Mouse (Mus musculus): ENCODE results near the gene D11Wsu47e. TPM values are rescaled to one million over a fixed set of nuclear protein-coding genes. Genes with fewer than 3 reads are reported as not detected.

The D11Wsu47e gene
- polyA plus RNA-seq, 1 experiment from 2014 or later: 20.6 TPM

DNA sequence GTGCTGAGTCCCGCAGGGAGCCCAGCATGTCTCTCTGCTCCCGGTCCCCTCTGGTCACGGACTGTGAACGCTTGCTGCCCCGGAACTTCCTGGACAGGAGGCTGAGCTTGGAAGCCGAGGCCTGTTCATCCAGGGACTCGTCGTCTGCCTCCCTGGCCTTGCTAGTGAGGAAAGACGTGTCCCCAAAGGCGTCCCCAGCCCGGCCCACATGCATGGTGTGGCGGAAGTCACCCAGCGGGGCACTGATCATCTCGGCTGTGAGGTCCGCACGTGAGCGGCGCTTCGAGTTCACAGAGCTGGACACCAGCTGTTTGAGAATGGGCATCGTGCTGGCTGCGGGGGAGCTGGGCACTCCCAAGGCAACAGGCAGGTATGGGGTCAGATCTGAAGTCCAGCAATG is 45.0 kb downstream of the D11Wsu47e start:
- Histone ChIP-seq H3K36me3 (ENCODE audit: poor library complexity, severe bottlenecking) (peaks cover 66% of the 10 kb centered on the region), H3K9ac (no peak overlapping the region), H3K4me3 (no peak overlapping the region), H3K27me3 (no peaks in the 10 kb centered on the region), H3K9me3 (replicated peaks) (no peaks in the 10 kb centered on the region), H3K4me2 (no peak overlapping the region), H3K4me1 (peaks cover 68% of the 10 kb centered on the region), H3K27ac (no peak overlapping the region)
- WGBS: 86% methylated on average over 21 of the region's 21 CpGs
- ATAC-seq: no peak

GRCm38 (mm10) chr11:113729917-113730316 is 45.7 kb downstream of the D11Wsu47e start:
- 73% methylated on average over 8 of the region's 8 CpGs for WGBS
- H3K27me3 ChIP-seq: no peaks in the 10 kb centered on the region
- H3K9ac ChIP-seq: no peak overlapping the region
- H3K9me3 ChIP-seq (replicated peaks): no peaks in the 10 kb centered on the region
- no peak for ATAC-seq
- H3K27ac ChIP-seq: no peak overlapping the region
- H3K4me2 ChIP-seq: no peak overlapping the region
- H3K4me3 ChIP-seq: no peak overlapping the region
- H3K36me3 ChIP-seq (ENCODE audit: poor library complexity, severe bottlenecking): peaks cover 60% of the 10 kb centered on the region
- H3K4me1 ChIP-seq: peaks cover 72% of the 10 kb centered on the region

DNA sequence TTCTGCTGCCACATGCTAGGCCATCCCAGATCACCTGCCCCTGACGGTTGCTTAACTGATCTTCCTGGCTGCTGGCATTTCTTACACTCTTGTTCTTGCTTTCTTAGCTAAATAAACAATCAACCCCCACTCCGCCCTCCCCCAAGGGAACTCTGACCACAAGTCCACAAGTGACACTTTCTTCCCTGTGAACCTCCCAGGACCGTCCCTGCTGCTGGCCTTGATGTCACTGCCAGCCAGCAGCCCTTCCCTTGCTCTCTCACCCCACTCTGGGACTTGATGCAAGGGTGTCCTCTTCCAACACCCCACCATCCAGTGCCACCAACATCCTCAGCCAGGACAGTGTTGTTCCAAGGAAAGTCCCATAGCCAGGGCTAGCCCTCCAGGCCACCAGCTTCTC is 46.7 kb downstream of the D11Wsu47e start:
- peaks cover 69% of the 10 kb centered on the region for H3K4me1 ChIP-seq
- H3K9ac ChIP-seq: peak overlapping the region; percentile 4; the same call in 1 of the 2 replicates
- ATAC-seq: no peak
- H3K27ac ChIP-seq: no peak overlapping the region
- peaks cover 50% of the 10 kb centered on the region for H3K36me3 ChIP-seq (ENCODE audit: poor library complexity, severe bottlenecking)
- no peak overlapping the region for H3K4me3 ChIP-seq
- H3K4me2 ChIP-seq: no peak overlapping the region
- no peaks in the 10 kb centered on the region for H3K27me3 ChIP-seq
- no peaks in the 10 kb centered on the region for H3K9me3 ChIP-seq (replicated peaks)
- WGBS: 76% methylated on average over 3 of the region's 3 CpGs

DNA sequence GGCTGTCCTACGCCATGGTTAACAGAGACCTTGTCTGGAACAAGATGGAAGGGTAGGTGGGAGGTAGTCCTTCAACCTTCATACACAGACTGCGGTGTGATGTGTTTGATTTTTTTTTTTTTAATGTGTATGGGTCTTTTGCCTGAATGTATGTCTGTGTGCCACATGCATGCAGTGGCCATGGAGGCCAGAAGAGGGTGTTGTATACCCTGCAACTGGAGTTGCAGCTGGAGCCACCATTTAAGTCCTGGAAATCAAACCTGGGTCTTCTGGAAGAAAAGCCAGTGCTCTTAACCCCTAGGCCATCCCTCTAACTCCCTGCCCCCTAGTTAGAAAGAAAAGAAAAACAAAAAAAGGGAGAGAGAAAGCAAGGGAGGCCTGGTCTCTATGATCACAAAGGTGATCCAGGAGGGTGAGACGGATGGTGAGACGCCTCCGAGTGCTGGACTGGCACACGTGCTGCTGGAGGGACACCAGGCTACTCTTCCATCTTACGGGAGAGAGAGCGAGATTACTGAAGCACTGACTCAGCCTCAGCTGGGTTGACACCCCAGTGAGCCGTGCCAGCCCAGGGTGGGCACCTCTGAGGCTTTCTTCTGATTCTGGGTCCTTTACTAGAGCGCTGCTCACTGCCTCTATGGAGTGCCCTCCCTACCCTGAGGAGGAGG is 47.9 kb downstream of the D11Wsu47e start:
- 96% methylated on average over 10 of the region's 10 CpGs for WGBS
- H3K27me3 ChIP-seq: no peaks in the 10 kb centered on the region
- H3K4me2 ChIP-seq: no peak overlapping the region
- peaks cover 38% of the 10 kb centered on the region for H3K36me3 ChIP-seq (ENCODE audit: poor library complexity, severe bottlenecking)
- no peak overlapping the region for H3K27ac ChIP-seq
- no peaks in the 10 kb centered on the region for H3K9me3 ChIP-seq (replicated peaks)
- H3K9ac ChIP-seq: no peak overlapping the region
- H3K4me1 ChIP-seq: peaks cover 64% of the 10 kb centered on the region
- no peak overlapping the region for H3K4me3 ChIP-seq
- ATAC-seq: no peak

- ATAC-seq: no peak
- H3K4me1 ChIP-seq: peaks cover 64% of the 10 kb centered on the region
- no peak overlapping the region for H3K4me3 ChIP-seq
- no peak overlapping the region for H3K9ac ChIP-seq
- H3K27me3 ChIP-seq: no peaks in the 10 kb centered on the region
- H3K27ac ChIP-seq: no peak overlapping the region
- no peak overlapping the region for H3K4me2 ChIP-seq
- WGBS: 57% methylated on average over 6 of the region's 6 CpGs
- peaks cover 25% of the 10 kb centered on the region for H3K36me3 ChIP-seq (ENCODE audit: poor library complexity, severe bottlenecking)
- H3K9me3 ChIP-seq (replicated peaks): no peaks in the 10 kb centered on the region
These were observed 49.6 kb downstream of the D11Wsu47e start for GRCm38 (mm10) chr11:113733631-113734364.

- Histone ChIP-seq H3K4me2 (no peak overlapping the region), H3K4me3 (no peak overlapping the region), H3K4me1 (peaks cover 70% of the 10 kb centered on the region), H3K9me3 (replicated peaks) (no peaks in the 10 kb centered on the region), H3K27ac (no peak overlapping the region), H3K9ac (no peak overlapping the region), H3K36me3 (ENCODE audit: poor library complexity, severe bottlenecking) (peaks cover 15% of the 10 kb centered on the region; the same call in 1 of the 2 replicates), H3K27me3 (no peaks in the 10 kb centered on the region)
- no peak for ATAC-seq
- WGBS: 75% methylated on average over 6 of the region's 6 CpGs
These were observed 50.9 kb downstream of the D11Wsu47e start for GRCm38 (mm10) chr11:113735151-113735550.

DNA sequence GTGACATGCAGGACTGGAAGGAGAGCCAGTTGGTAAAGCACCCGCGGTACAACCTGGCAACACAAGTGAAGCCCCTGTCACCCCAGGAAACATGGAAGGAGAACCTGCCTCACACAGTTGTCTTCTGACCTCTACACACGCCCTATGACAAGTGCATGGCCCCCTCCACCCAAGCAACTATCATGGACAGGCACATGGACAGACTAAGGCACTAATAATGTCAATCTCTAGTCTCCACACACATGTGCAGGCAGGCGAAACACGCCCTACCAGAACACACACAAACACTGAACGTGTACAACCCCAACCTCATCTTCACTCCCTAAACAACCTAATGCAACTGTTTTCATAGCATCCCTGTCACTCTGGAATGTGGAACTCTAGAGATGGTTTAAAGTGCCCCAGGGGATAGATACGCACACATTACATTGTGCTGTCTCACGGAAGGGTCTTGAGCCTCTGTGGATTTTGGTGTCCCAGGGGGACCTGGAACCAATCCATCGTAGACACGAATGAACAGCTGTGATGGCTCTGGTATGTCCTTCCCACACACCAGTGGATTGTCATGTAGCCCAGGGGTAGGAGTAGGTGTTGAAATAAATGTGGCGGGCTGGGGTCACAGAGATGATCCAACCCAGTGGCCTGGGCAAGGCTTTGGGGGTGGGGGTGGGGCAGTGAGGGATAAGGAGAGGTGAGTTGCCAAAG is 52.8 kb downstream of the D11Wsu47e start:
- no peak overlapping the region for H3K4me2 ChIP-seq
- H3K9ac ChIP-seq: no peak overlapping the region
- 88% methylated on average over 11 of the region's 11 CpGs for WGBS
- H3K9me3 ChIP-seq (replicated peaks): no peaks in the 10 kb centered on the region
- no peak overlapping the region for H3K4me3 ChIP-seq
- ATAC-seq: no peak
- peaks cover 57% of the 10 kb centered on the region for H3K4me1 ChIP-seq
- no peaks in the 10 kb centered on the region for H3K27me3 ChIP-seq
- no peak overlapping the region for H3K27ac ChIP-seq
- peaks cover 23% of the 10 kb centered on the region for H3K36me3 ChIP-seq (ENCODE audit: poor library complexity, severe bottlenecking)

GRCm38 (mm10) chr11:113737553-113737854 is 53.3 kb downstream of the D11Wsu47e start:
- Histone ChIP-seq H3K27me3 (no peaks in the 10 kb centered on the region), H3K4me2 (no peak overlapping the region), H3K36me3 (ENCODE audit: poor library complexity, severe bottlenecking) (peaks cover 23% of the 10 kb centered on the region), H3K4me1 (peaks cover 54% of the 10 kb centered on the region), H3K27ac (no peak overlapping the region; the same call in 1 of the 2 replicates), H3K4me3 (no peak overlapping the region), H3K9me3 (replicated peaks) (no peaks in the 10 kb centered on the region), H3K9ac (no peak overlapping the region)
- WGBS: 90% methylated on average over 3 of the region's 3 CpGs
- ATAC-seq: no peak

DNA sequence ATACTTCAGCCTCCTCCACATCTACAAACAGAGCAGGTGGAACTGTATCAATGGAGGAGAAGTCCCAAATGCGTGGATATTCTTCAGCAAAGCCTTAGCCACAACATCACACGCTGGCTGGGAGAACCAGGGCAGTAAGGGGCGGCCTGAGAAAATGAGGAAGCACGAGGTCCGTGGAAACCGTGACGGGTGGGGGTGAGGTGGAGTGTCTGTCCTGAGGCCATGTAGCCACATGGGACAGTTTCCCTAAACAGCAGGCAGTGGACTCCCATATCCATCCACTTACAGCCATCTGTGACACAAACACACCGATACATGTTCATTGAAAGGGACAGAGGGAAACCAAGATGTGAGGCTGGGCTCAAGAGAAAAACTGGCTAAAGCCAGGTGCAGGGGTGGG is 53.7 kb downstream of the D11Wsu47e start:
- WGBS: 92% methylated on average over 8 of the region's 8 CpGs
- Histone ChIP-seq H3K9me3 (replicated peaks) (no peaks in the 10 kb centered on the region), H3K27me3 (no peaks in the 10 kb centered on the region), H3K4me3 (no peak overlapping the region), H3K36me3 (ENCODE audit: poor library complexity, severe bottlenecking) (peaks cover 27% of the 10 kb centered on the region), H3K27ac (no peak overlapping the region; the same call in 1 of the 2 replicates), H3K4me2 (no peak overlapping the region), H3K9ac (no peak overlapping the region), H3K4me1 (peaks cover 54% of the 10 kb centered on the region)
- no peak for ATAC-seq

- Histone ChIP-seq H3K4me3 (no peak overlapping the region), H3K4me1 (peaks cover 42% of the 10 kb centered on the region), H3K27me3 (no peaks in the 10 kb centered on the region), H3K4me2 (no peak overlapping the region), H3K36me3 (ENCODE audit: poor library complexity, severe bottlenecking) (peaks cover 38% of the 10 kb centered on the region), H3K27ac (no peak overlapping the region), H3K9me3 (replicated peaks) (peaks cover 4% of the 10 kb centered on the region; the same call in 1 of the 2 replicates), H3K9ac (no peak overlapping the region)
- WGBS: 76% methylated on average over 8 of the region's 8 CpGs
- ATAC-seq: no peak
These were observed 55.0 kb downstream of the D11Wsu47e start for GRCm38 (mm10) chr11:113739213-113739612.

- Histone ChIP-seq H3K27me3 (no peaks in the 10 kb centered on the region), H3K4me2 (no peak overlapping the region), H3K4me1 (peaks cover 34% of the 10 kb centered on the region), H3K27ac (no peak overlapping the region), H3K4me3 (no peak overlapping the region), H3K9ac (no peak overlapping the region), H3K36me3 (ENCODE audit: poor library complexity, severe bottlenecking) (peaks cover 42% of the 10 kb centered on the region), H3K9me3 (replicated peaks) (peaks cover 4% of the 10 kb centered on the region; the same call in 1 of the 2 replicates)
- WGBS: 93% methylated on average over 7 of the region's 7 CpGs
- no peak for ATAC-seq
These were observed 55.9 kb downstream of the D11Wsu47e start for GRCm38 (mm10) chr11:113740100-113740499.

- H3K27me3 ChIP-seq: no peaks in the 10 kb centered on the region
- H3K4me3 ChIP-seq: no peak overlapping the region
- H3K4me1 ChIP-seq: peaks cover 41% of the 10 kb centered on the region
- H3K9ac ChIP-seq: no peak overlapping the region
- WGBS: 94% methylated on average over 1 of the region's 1 CpGs
- no peak for ATAC-seq
- H3K27ac ChIP-seq: no peak overlapping the region
- H3K4me2 ChIP-seq: no peak overlapping the region
- peaks cover 60% of the 10 kb centered on the region for H3K36me3 ChIP-seq (ENCODE audit: poor library complexity, severe bottlenecking)
- H3K9me3 ChIP-seq (replicated peaks): peaks cover 4% of the 10 kb centered on the region; the same call in 1 of the 2 replicates
These were observed 58.8 kb downstream of the D11Wsu47e start for GRCm38 (mm10) chr11:113742998-113743397.

Measured in forebrain, embryonic 13.5 days (tissue).